Mouse (Mus musculus): ENCODE data around the gene Gng8. TPM values are rescaled to one million over a fixed set of nuclear protein-coding genes. Genes with fewer than 3 reads are reported as not detected.

Gene Gng8
- total RNA-seq, 2 experiments from 2014 or later: not detected

GRCm38 (mm10) chr7:16875326-16875725 lies 16.3 kb upstream of the Gng8 start:
- ATAC-seq (replicated peaks; ENCODE audit: poor library complexity): no peak

- no peak for ATAC-seq (replicated peaks; ENCODE audit: poor library complexity)
Measured at GRCm38 (mm10) chr7:16876006-16876405, 15.6 kb upstream of the Gng8 start.

- ATAC-seq (replicated peaks; ENCODE audit: poor library complexity): no peak
Measured at GRCm38 (mm10) chr7:16876608-16877007, 15.0 kb upstream of the Gng8 start.

GRCm38 (mm10) chr7:16877717-16878116 lies 13.9 kb upstream of the Gng8 start:
- ATAC-seq (replicated peaks; ENCODE audit: poor library complexity): no peak

GRCm38 (mm10) chr7:16879796-16880547 lies 11.6 kb upstream of the Gng8 start:
- ATAC-seq (replicated peaks; ENCODE audit: poor library complexity): no peak

- no peak for ATAC-seq (replicated peaks; ENCODE audit: poor library complexity)
Measured at GRCm38 (mm10) chr7:16880615-16881014, 11.0 kb upstream of the Gng8 start.

GRCm38 (mm10) chr7:16883162-16883561 lies 8.4 kb upstream of the Gng8 start:
- no peak for ATAC-seq (replicated peaks; ENCODE audit: poor library complexity)

- ATAC-seq (replicated peaks; ENCODE audit: poor library complexity): no peak
Measured at GRCm38 (mm10) chr7:16884334-16884733, 7.3 kb upstream of the Gng8 start.

- ATAC-seq (replicated peaks; ENCODE audit: poor library complexity): no peak
Measured at GRCm38 (mm10) chr7:16885271-16885776, 6.3 kb upstream of the Gng8 start.

- ATAC-seq (replicated peaks; ENCODE audit: poor library complexity): no peak
Measured at GRCm38 (mm10) chr7:16885905-16886304, 5.7 kb upstream of the Gng8 start.

- ATAC-seq (replicated peaks; ENCODE audit: poor library complexity): no peak
Measured at GRCm38 (mm10) chr7:16890536-16890935, 1.1 kb upstream of the Gng8 start.

- ATAC-seq (replicated peaks; ENCODE audit: poor library complexity): no peak
Measured at GRCm38 (mm10) chr7:16890944-16891343, 642 bp upstream of the Gng8 start.

- ATAC-seq (replicated peaks; ENCODE audit: poor library complexity): peak; percentile 3; the same call in 1 of the 2 replicates
Measured at GRCm38 (mm10) chr7:16892352-16892730, 755 bp downstream of the Gng8 start.

GRCm38 (mm10) chr7:16893612-16894011 lies 2.0 kb downstream of the Gng8 start:
- no peak for ATAC-seq (replicated peaks; ENCODE audit: poor library complexity)

- ATAC-seq (replicated peaks; ENCODE audit: poor library complexity): no peak
Measured at GRCm38 (mm10) chr7:16894279-16894678, 2.7 kb downstream of the Gng8 start.

- ATAC-seq (replicated peaks; ENCODE audit: poor library complexity): peak; percentile 71
Measured at GRCm38 (mm10) chr7:16895000-16895399, 3.4 kb downstream of the Gng8 start.

GRCm38 (mm10) chr7:16895511-16895910 lies 3.9 kb downstream of the Gng8 start:
- ATAC-seq (replicated peaks; ENCODE audit: poor library complexity): no peak

- ATAC-seq (replicated peaks; ENCODE audit: poor library complexity): no peak
Measured at GRCm38 (mm10) chr7:16900526-16900925, 8.9 kb downstream of the Gng8 start.

- peak; percentile 47 for ATAC-seq (replicated peaks; ENCODE audit: poor library complexity)
Measured at GRCm38 (mm10) chr7:16903439-16903955, 11.9 kb downstream of the Gng8 start.

GRCm38 (mm10) chr7:16904120-16904675 lies 12.6 kb downstream of the Gng8 start:
- ATAC-seq (replicated peaks; ENCODE audit: poor library complexity): no peak

- ATAC-seq (replicated peaks; ENCODE audit: poor library complexity): peak; percentile 23; the same call in 1 of the 2 replicates
Measured at GRCm38 (mm10) chr7:16905491-16906021, 14.0 kb downstream of the Gng8 start.

GRCm38 (mm10) chr7:16906281-16906680 lies 14.7 kb downstream of the Gng8 start, which contains the start of gene Ptgir:
Gene Ptgir (plus strand): TSS chr7:16906490.
- ATAC-seq (replicated peaks; ENCODE audit: poor library complexity): peak; percentile 12; the same call in 1 of the 2 replicates

Measured in megakaryocyte progenitor cell, adult 5-6 weeks (primary cell).